Mouse (Mus musculus) limb, embryonic 11.5 days (tissue): Measurements from ENCODE around the gene Cxcr2. TPM values are rescaled to one million over a fixed set of nuclear protein-coding genes. Genes with fewer than 3 reads are reported as not detected.

Experiments
- ATAC-seq: fragments of 200-750 bp; cut with Nextera tagmentation; 2 replicates; pipeline ENCODE4 v1.8.0; 2017; ENCODE audit warnings: low read depth; ENCODE audit not compliant: insufficient number of reproducible peaks, low FRiP score, low TSS enrichment
- DNase-seq: peaks from one replicate; pipeline ENCODE4 v3.0.0-alpha.2; 2015; ENCODE audit warnings: low spot score
- H3K27ac ChIP-seq: fragments of 300-500 bp; sonication (generic); replicated peaks from 2 replicates; pipeline ENCODE4 v1.5.1; 2014; ENCODE audit warnings: low read depth, mild to moderate bottlenecking, low read length
- H3K27me3 ChIP-seq: fragments of 300-500 bp; sonication (generic); 2 replicates; pipeline ENCODE4 v1.6.1; 2014; ENCODE audit warnings: mild to moderate bottlenecking, low read length, mixed read lengths; ENCODE audit not compliant: control insufficient read depth, insufficient read depth
- H3K36me3 ChIP-seq: fragments of 300-500 bp; sonication (generic); 2 replicates; pipeline ENCODE4 v1.6.1; 2014; ENCODE audit warnings: mild to moderate bottlenecking, low read length, moderate library complexity, mixed read lengths; ENCODE audit not compliant: control insufficient read depth, insufficient read depth
- H3K4me1 ChIP-seq: fragments of 300-500 bp; sonication (generic); 2 replicates; pipeline ENCODE4 v1.6.1; 2014; ENCODE audit warnings: low read length, mixed read lengths; ENCODE audit not compliant: control insufficient read depth, insufficient read depth
- H3K4me2 ChIP-seq: fragments of 300-500 bp; sonication (generic); 2 replicates; pipeline ENCODE4 v1.6.1; 2014; ENCODE audit warnings: low read depth, mild to moderate bottlenecking, moderate library complexity; ENCODE audit not compliant: severe bottlenecking
- H3K4me3 ChIP-seq: fragments of 300-500 bp; sonication (generic); 2 replicates; pipeline ENCODE4 v1.5.1; 2014; ENCODE audit warnings: low read depth, low read length
- H3K9ac ChIP-seq: fragments of 300-500 bp; sonication (generic); 2 replicates; pipeline ENCODE4 v1.6.1; 2014; ENCODE audit warnings: mild to moderate bottlenecking, low read length
- H3K9me3 ChIP-seq: fragments of 300-500 bp; sonication (generic); 2 replicates; pipeline ENCODE4 v1.6.1; 2016; ENCODE audit warnings: low read length; ENCODE audit not compliant: control insufficient read depth
- WGBS: fragments of 180-500 bp; shearing (Covaris S2); extraction: QIAGEN DNeasy Blood & Tissue Kit; methylation state at CpG from one replicate; pipeline ENCODE4 v1.1.7; 2014; 5-methylcytosine and 5-hydroxymethylcytosine counted together
- polyA plus RNA-seq: library from polyadenylated mRNA; unstranded; fragments of >200 nt; fragmentation: Nextera tagmentation; extraction: Ambion mirVana; gene quantifications from 2 replicates; pipeline ENCODE4 v1.2.1, GENCODE M21; 2014

The Cxcr2 gene
- polyA plus RNA-seq = 0.08 and 0.14 TPM in 2 replicates

DNA sequence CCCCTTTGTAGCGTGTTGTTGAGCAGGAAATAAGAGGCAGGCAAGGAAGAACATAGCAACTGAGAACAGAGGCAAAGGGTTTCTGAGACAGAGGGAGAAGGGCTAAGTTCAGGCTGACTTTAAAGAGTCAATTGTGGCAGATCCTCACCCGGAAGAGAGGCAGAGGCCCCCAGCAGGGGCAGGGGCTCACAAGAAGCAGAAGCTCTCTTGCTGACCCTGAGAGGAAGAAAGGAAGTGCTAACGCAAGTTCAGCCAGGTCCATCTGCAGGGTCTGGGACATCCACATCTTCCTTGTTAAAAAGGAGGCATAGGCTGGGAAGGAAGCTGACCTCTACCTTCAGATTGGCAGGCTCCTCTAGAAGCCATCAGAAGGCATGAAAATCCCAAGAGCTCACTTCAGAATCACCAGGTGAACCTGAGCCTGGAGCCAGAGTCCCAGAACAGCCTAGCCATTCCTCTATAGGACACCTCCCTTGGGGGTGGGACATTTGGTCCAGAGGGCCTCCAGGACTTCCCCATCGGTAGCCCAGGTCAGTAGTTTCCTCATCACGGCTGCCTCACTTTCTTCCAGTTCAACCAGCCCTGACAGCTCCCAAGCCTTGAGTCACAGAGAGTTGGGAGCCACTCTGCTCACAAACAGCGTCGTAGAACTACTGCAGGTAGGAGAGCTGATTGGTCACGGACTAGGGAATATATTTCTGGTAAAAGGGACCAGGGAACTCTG lies at the start of gene Cxcr2:
TSS of gene Cxcr2 (plus strand) at position 529 of the 724 bp plus-strand sequence.
- 72% methylated on average over 8 of the region's 8 CpGs for WGBS
- Histone ChIP-seq H3K36me3 (no peaks in the 10 kb centered on the region), H3K27me3 (no peaks in the 10 kb centered on the region), H3K4me1 (no peaks in the 10 kb centered on the region), H3K27ac (no peak within 1 kb of the TSS), H3K9ac (no peak within 1 kb of the TSS), H3K9me3 (no peaks in the 10 kb centered on the region), H3K4me2 (no peak within 1 kb of the TSS), H3K4me3 (no peak within 1 kb of the TSS)
- ATAC-seq (no peak), DNase-seq (no peak)

DNA sequence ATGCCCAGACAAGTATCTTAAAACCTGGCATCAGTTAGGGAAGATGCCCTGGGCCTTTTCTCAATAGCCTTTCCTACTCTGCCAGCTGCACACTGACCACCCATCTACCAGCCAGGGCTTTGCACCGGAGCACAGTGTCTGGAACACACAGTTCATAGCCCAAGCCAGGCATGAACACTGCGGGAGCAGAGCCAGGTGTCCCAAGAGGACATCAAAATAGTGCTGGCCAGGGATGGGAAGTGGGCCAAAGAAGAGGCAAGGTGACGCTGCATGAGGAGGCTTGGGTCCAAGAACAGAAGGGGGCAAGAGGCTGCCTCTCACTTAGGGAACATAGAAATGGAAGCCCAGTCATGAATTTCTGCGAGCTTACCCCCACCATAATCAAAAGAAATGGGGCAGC lies 48.1 kb upstream of the Cxcr2 start:
- H3K4me1 ChIP-seq = peaks cover 32% of the 10 kb centered on the region
- no peaks in the 10 kb centered on the region for H3K27me3 ChIP-seq
- no peak for ATAC-seq
- no peak overlapping the region for H3K27ac ChIP-seq
- H3K4me2 ChIP-seq = no peak overlapping the region
- no peak overlapping the region for H3K4me3 ChIP-seq
- H3K9me3 ChIP-seq = no peaks in the 10 kb centered on the region
- H3K36me3 ChIP-seq = no peaks in the 10 kb centered on the region
- no peak overlapping the region for H3K9ac ChIP-seq
- no peak for DNase-seq
- WGBS = 86% methylated on average over 4 of the region's 4 CpGs

DNA sequence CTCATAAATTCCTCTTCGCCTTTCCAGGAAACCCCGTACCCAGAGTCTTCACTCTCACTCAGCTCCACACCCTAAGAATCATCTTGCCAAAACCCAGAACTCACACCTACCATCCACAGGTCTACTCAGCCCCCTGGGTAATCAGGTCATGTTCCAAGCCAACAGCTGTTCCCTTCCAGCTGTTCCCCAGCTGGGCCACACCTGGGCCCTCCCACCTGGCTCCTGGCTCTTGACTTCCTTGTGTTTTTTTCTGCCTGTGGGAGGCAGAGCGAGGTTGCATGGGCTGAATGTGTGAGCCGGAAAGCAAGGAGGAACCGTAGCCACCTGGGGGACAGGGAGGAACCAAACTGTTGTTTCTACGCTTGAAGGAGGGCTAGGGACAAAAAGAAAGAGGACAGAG lies 47.6 kb upstream of the Cxcr2 start:
- H3K27me3 ChIP-seq = no peaks in the 10 kb centered on the region
- H3K4me3 ChIP-seq = no peak overlapping the region
- H3K9ac ChIP-seq = no peak overlapping the region
- ATAC-seq (no peak), DNase-seq (peak; percentile 59)
- H3K9me3 ChIP-seq = no peaks in the 10 kb centered on the region
- WGBS = 61% methylated on average over 6 of the region's 6 CpGs
- H3K4me1 ChIP-seq = peaks cover 36% of the 10 kb centered on the region
- no peak overlapping the region for H3K4me2 ChIP-seq
- H3K36me3 ChIP-seq = no peaks in the 10 kb centered on the region
- H3K27ac ChIP-seq = no peak overlapping the region

DNA sequence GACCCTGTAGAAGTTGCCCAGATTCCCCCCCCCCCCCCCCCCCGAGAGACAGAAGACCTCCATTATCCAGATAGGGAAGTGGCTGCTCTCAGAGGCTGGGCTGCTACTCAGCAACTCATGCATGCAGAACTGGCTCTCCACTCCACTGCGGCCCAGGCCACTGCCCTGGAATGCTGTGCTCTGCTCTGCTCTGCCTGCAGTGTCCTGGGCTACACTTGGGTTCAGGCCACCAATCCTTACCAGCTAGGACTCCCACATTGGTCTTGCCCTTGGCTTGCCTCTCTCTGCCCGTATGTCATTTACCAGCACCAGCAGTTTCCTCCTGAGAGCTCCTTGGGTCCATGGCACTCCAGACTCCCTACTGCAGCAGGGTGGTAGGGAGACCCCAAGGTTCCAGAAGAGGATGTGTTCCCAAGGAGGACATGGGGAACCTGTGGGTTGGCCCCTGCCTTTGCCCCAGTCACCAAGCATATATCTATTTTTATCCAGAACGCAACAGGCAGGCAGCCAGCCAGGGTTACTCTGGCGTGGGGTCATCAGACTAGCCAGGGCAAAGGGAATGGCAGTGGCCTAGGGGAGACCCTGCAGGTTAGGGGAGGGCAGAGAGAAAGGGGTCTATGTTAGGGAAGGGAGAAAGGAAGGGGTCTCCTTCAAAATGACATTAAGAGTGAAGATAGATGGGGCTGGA lies 45.7 kb upstream of the Cxcr2 start:
- H3K27me3 ChIP-seq = no peaks in the 10 kb centered on the region
- WGBS = 89% methylated on average over 4 of the region's 5 CpGs
- DNase-seq (no peak), ATAC-seq (no peak)
- peaks cover 44% of the 10 kb centered on the region for H3K4me1 ChIP-seq
- H3K9me3 ChIP-seq = no peaks in the 10 kb centered on the region
- no peak overlapping the region for H3K4me2 ChIP-seq
- H3K9ac ChIP-seq = no peak overlapping the region
- H3K4me3 ChIP-seq = no peak overlapping the region
- H3K27ac ChIP-seq = no peak overlapping the region
- no peaks in the 10 kb centered on the region for H3K36me3 ChIP-seq

DNA sequence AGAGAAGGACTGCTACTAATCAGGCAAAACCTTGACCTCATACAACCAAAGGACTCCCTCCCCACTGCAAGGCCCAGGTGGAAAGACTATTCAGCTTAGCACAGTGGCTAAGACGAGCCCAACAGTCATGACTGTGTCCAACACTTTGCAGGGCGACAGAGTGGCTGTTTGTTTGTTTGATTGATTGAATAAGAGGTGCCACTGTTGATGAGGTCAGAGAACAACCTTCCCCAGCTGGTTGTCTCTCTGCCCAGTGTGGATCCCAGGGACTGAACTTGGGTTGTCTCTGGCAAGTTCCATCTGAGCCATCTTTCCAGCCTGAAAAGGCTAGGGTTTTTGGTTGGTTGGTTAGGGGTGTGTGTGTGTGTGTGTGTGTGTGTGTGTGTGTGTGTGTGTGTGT lies 44.1 kb upstream of the Cxcr2 start:
- H3K4me2 ChIP-seq = no peak overlapping the region
- H3K36me3 ChIP-seq = no peaks in the 10 kb centered on the region
- peaks cover 33% of the 10 kb centered on the region for H3K4me1 ChIP-seq
- no peaks in the 10 kb centered on the region for H3K9me3 ChIP-seq
- no peak for DNase-seq
- ATAC-seq = no peak
- no peak overlapping the region for H3K4me3 ChIP-seq
- no peak overlapping the region for H3K9ac ChIP-seq
- H3K27ac ChIP-seq = no peak overlapping the region
- WGBS = 51% methylated on average over 2 of the region's 2 CpGs
- H3K27me3 ChIP-seq = no peaks in the 10 kb centered on the region

DNA sequence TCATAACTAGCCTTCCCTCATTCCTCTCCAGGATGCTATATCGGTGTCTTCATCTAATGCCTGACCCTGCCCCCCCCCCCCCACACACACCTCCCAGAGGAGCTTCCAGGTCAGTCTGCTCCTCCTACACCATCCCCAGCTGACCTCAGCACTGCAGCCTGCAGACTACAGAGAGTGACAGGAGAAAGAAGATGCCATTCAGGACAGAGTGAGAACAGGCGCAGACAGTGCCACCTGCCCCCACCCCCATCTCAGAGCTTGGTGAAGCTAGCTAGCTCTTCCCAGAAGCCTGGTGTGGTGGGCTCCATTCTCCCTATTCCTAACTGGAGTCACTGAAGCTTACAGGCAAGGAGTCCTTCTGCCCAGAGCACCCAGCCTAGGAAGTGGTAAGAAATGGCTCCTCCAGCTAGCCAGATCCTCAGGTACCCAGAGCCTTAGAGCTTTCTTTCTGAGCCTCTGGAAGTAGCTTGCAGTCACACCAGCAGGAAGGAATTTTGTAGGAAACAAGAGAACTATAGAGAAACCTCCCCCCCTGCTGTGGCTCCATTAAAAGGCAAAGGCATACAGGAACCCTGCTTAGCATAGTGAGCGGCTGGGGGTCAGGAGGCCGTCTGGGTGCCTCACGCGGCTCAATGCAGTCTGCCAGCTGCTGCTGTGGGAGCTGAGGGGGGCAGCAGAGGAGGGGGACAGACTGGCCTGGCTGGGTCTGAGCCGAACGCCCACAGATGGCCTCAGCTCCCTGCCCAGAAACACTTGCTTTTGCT lies 42.7 kb upstream of the Cxcr2 start:
- H3K4me3 ChIP-seq = no peak overlapping the region
- H3K27ac ChIP-seq = peak overlapping the region; percentile 76
- peaks cover 33% of the 10 kb centered on the region for H3K4me1 ChIP-seq
- peak overlapping the region; percentile 5; the same call in 1 of the 2 replicates for H3K4me2 ChIP-seq
- peak overlapping the region; percentile 0; the same call in 1 of the 2 replicates for H3K9ac ChIP-seq
- DNase-seq = peak; percentile 72
- peak; percentile 84 for ATAC-seq
- no peaks in the 10 kb centered on the region for H3K27me3 ChIP-seq
- 9% methylated on average over 8 of the region's 8 CpGs for WGBS
- H3K36me3 ChIP-seq = no peaks in the 10 kb centered on the region
- no peaks in the 10 kb centered on the region for H3K9me3 ChIP-seq

DNA sequence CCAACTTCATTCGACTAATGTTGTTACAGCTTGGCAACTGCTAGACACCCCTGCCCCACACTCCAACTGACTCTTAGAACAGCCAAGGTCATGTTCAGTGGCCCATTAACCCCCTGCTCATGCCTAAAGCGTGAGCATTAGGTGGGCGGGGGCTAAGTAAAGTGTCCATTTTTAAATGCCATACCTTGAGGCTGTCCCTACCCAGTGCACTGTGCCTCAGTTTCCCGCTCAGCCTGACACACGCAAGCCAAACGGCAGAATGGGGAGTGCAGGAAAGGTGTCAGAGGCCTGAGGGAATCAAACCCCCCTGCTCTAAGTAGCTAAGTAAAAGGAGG lies 42.1 kb upstream of the Cxcr2 start:
- ATAC-seq = peak; percentile 53; the same call in 1 of the 2 replicates
- H3K27me3 ChIP-seq = no peaks in the 10 kb centered on the region
- H3K4me1 ChIP-seq = peaks cover 28% of the 10 kb centered on the region
- H3K36me3 ChIP-seq = no peaks in the 10 kb centered on the region
- WGBS = 21% methylated on average over 6 of the region's 6 CpGs
- 0 out of 2 replicates have a peak overlapping the region, but pooled peaks have one; percentile 5 for H3K4me2 ChIP-seq
- H3K4me3 ChIP-seq = no peak overlapping the region
- DNase-seq = no peak
- 0 out of 2 replicates have a peak overlapping the region, but pooled peaks have one; percentile 0 for H3K9ac ChIP-seq
- H3K27ac ChIP-seq = peak overlapping the region; percentile 76
- no peaks in the 10 kb centered on the region for H3K9me3 ChIP-seq

DNA sequence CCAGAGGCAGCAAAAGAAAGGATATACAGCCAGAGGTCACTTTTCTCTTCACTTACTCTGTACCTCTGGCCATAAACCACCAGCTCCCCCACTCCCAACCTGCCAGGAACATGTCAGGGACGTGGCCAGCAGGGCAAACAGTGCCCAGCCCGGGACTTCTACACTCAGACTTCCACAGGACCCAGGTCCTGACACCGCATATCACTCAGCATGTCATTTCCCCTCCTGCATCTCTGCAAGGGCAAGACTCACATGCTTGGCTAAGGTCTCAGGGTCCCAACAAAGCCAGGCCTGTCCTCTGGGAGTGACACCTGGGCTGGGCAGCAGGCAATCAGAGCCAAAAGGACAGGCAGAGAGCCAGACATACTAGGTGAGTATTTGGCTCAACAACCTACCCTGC lies 40.7 kb upstream of the Cxcr2 start:
- Histone ChIP-seq H3K4me3 (no peak overlapping the region), H3K4me2 (no peak overlapping the region), H3K9me3 (no peaks in the 10 kb centered on the region), H3K36me3 (no peaks in the 10 kb centered on the region), H3K27me3 (no peaks in the 10 kb centered on the region), H3K4me1 (peaks cover 26% of the 10 kb centered on the region), H3K9ac (peak overlapping the region; percentile 17; the same call in 1 of the 2 replicates), H3K27ac (no peak overlapping the region)
- 35% methylated on average over 3 of the region's 3 CpGs for WGBS
- ATAC-seq (no peak), DNase-seq (no peak)
